Mouse (Mus musculus) forebrain, embryonic 15.5 days (tissue): ENCODE results near the gene Polr2h. TPM values are rescaled to one million over a fixed set of nuclear protein-coding genes. Genes with fewer than 3 reads are reported as not detected.

Experiments used
- ATAC-seq: fragments of 200-750 bp; cut with Nextera tagmentation; replicated peaks from 2 replicates; pipeline ENCODE4 v1.8.0; 2017; ENCODE audit warnings: mild to moderate bottlenecking, moderate TSS enrichment, moderate library complexity
- H3K27ac ChIP-seq: fragments of 300-500 bp; sonication (generic); replicated peaks from 2 replicates; pipeline ENCODE4 v1.5.1; 2015; ENCODE audit warnings: mild to moderate bottlenecking, inconsistent platforms
- H3K27me3 ChIP-seq: fragments of 300-500 bp; sonication (generic); 2 replicates; pipeline ENCODE4 v1.6.1; 2015; ENCODE audit warnings: inconsistent platforms
- H3K36me3 ChIP-seq: fragments of 300-500 bp; sonication (generic); 2 replicates; pipeline ENCODE4 v1.6.1; 2015; ENCODE audit warnings: mild to moderate bottlenecking, inconsistent platforms
- H3K4me1 ChIP-seq: fragments of 300-500 bp; sonication (generic); 2 replicates; pipeline ENCODE4 v1.6.1; 2015; ENCODE audit warnings: inconsistent platforms
- H3K4me2 ChIP-seq: fragments of 300-500 bp; sonication (generic); replicated peaks from 2 replicates; pipeline ENCODE4 v1.6.1; 2015; ENCODE audit warnings: mild to moderate bottlenecking, inconsistent platforms
- H3K4me3 ChIP-seq: fragments of 300-500 bp; sonication (generic); 2 replicates; pipeline ENCODE4 v1.5.1; 2015; ENCODE audit warnings: mild to moderate bottlenecking, inconsistent platforms
- H3K9ac ChIP-seq: fragments of 300-500 bp; sonication (generic); replicated peaks from 2 replicates; pipeline ENCODE4 v1.6.1; 2015; ENCODE audit warnings: mild to moderate bottlenecking, inconsistent platforms
- H3K9me3 ChIP-seq: fragments of 300-500 bp; sonication (generic); 2 replicates; pipeline ENCODE4 v1.6.1; 2016; ENCODE audit warnings: inconsistent platforms
- WGBS: fragments of 180-500 bp; shearing (Covaris S2); methylation state at CpG from one replicate; pipeline ENCODE4 v1.1.7; 2015; ENCODE audit warnings: mixed read lengths; 5-methylcytosine and 5-hydroxymethylcytosine counted together
- polyA plus RNA-seq: library from polyadenylated mRNA; unstranded; fragments of >200 nt; fragmentation: Nextera tagmentation; extraction: Ambion mirVana; gene quantifications from 2 replicates; pipeline ENCODE4 v1.2.1, GENCODE M21; 2015

The Polr2h gene
- polyA plus RNA-seq, 1 experiment from 2014 or later, result 86.4 TPM

DNA sequence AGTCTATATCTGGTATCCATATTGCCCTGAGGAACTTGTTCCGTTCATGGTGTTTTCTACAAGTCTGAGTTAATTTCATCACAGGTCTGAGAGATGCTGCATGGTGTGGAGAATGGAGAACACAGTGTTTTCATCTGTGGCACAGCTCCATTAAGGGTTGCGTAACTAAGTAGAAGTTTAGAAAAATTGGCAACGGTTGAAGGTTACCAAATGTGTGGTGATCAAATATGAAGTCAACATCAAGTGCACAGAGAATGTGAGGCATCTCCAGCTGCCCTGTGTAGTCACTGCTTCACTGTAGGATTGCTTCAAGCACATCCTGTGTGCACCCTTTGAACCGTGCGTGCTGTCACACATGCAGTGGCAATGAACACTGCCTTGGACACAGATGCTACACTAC is 38.6 kb downstream of the Polr2h start:
- WGBS, result 95% methylated on average over 5 of the region's 5 CpGs
- Histone ChIP-seq H3K9me3 (no peaks in the 10 kb centered on the region), H3K27me3 (no peaks in the 10 kb centered on the region), H3K9ac (no peak overlapping the region), H3K4me3 (no peak overlapping the region), H3K4me2 (no peak overlapping the region), H3K27ac (no peak overlapping the region), H3K4me1 (no peaks in the 10 kb centered on the region), H3K36me3 (no peaks in the 10 kb centered on the region)
- no peak for ATAC-seq

DNA sequence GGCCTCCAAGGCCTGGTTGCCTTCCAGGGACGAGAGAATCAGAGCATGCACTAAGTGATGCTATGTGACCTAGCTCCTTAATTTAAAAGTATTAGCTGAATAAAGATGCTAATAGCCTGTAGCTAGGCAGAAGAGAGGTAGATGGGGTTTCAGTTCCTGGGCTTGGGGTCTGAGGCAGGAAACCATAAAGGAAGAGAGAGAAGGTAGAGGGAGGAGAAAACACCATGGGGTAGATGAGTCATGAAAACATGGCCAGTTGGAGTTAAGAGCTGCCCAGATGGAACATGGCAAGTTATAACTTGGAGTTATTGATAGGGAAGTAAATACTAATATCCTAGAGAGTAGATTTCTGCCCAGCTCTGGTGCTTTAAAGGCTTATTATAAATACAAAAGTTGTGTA is 39.9 kb downstream of the Polr2h start:
- no peaks in the 10 kb centered on the region for H3K4me1 ChIP-seq
- no peaks in the 10 kb centered on the region for H3K9me3 ChIP-seq
- H3K9ac ChIP-seq, result no peak overlapping the region
- no peak overlapping the region for H3K27ac ChIP-seq
- H3K27me3 ChIP-seq, result no peaks in the 10 kb centered on the region
- WGBS, result 78% methylated on average over 1 of the region's 1 CpGs
- no peak for ATAC-seq
- H3K4me3 ChIP-seq, result no peak overlapping the region
- H3K36me3 ChIP-seq, result no peaks in the 10 kb centered on the region
- no peak overlapping the region for H3K4me2 ChIP-seq

DNA sequence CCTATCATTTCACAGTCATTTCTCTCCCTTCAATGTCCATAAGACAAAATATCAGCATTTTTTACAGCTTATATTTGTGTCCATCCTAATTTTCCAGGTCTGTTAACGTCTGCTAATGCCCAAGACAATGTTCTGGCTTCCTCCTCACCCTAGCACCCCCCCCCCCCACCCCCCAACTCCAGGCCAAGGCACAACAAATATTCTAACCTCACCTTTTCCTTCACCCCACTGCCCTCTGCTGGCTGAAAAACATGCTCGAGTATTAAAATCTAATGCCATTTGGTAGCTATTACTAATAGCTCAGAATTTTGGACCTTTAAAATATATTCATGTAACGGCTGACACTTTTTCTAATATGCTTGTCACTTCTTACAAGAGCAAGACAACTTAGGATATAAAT is 44.2 kb downstream of the Polr2h start:
- H3K27me3 ChIP-seq, result no peaks in the 10 kb centered on the region
- no peak for ATAC-seq
- H3K27ac ChIP-seq, result no peak overlapping the region
- 8% methylated on average over 3 of the region's 3 CpGs for WGBS
- H3K36me3 ChIP-seq, result no peaks in the 10 kb centered on the region
- no peaks in the 10 kb centered on the region for H3K9me3 ChIP-seq
- no peak overlapping the region for H3K4me2 ChIP-seq
- H3K9ac ChIP-seq, result no peak overlapping the region
- no peaks in the 10 kb centered on the region for H3K4me1 ChIP-seq
- no peak overlapping the region for H3K4me3 ChIP-seq

DNA sequence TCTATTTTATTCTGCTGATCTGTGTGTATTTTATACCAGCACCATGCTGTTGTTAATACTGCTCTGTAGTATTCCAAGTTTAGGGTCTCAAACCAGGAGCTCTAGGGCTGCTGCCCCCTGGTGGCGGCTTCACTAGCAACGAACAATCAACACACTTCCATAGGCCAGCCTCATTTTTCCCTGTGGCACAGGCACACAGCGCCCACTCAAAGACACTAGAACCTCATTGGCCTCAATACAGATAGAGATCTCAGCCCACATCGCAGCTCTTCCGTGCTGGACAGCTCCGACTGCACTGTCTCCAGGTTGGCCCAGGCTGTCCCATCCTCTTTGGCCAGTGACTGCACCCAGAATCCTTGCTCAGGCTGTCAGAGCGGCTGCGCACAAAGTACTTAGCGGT is 47.8 kb downstream of the Polr2h start:
- Histone ChIP-seq H3K9me3 (no peaks in the 10 kb centered on the region), H3K4me3 (no peak overlapping the region), H3K4me1 (no peaks in the 10 kb centered on the region), H3K36me3 (no peaks in the 10 kb centered on the region), H3K27me3 (no peaks in the 10 kb centered on the region), H3K4me2 (no peak overlapping the region), H3K27ac (no peak overlapping the region), H3K9ac (no peak overlapping the region)
- ATAC-seq, result no peak
- 53% methylated on average over 9 of the region's 9 CpGs for WGBS

Other genes with a start within 250 kb of the Polr2h start
- gene Eif2b5, start 218.8 kb upstream of the Polr2h start, polyA plus RNA-seq, result 96.8 and 98.9 TPM in 2 replicates
- gene Dvl3, start 200.7 kb upstream of the Polr2h start, polyA plus RNA-seq, result 33.3 and 33.7 TPM in 2 replicates
- 1,124 and 1,145 TPM in 2 replicates for gene Ap2m1, start 182.2 kb upstream of the Polr2h start, polyA plus RNA-seq
- gene Abcf3, start 169.1 kb upstream of the Polr2h start, polyA plus RNA-seq, result 74.0 and 74.5 TPM in 2 replicates
- 4.3 and 5.3 TPM in 2 replicates for gene Vwa5b2, start 128.2 kb upstream of the Polr2h start, polyA plus RNA-seq
- gene Eef1akmt4, start 106.1 kb upstream of the Polr2h start, polyA plus RNA-seq, result 16.3 and 18.9 TPM in 2 replicates
- gene Gm49333, start 106.1 kb upstream of the Polr2h start, polyA plus RNA-seq, result not detected in 2 replicates
- 30.5 and 34.0 TPM in 2 replicates for gene Alg3, start 105.9 kb upstream of the Polr2h start, polyA plus RNA-seq
- 19.2 and 20.9 TPM in 2 replicates for gene Camk2n2, start 96.4 kb upstream of the Polr2h start, polyA plus RNA-seq
- 11.9 and 12.7 TPM in 2 replicates for gene Ece2, start 87.8 kb upstream of the Polr2h start, polyA plus RNA-seq
- gene Psmd2, start 66.0 kb upstream of the Polr2h start, polyA plus RNA-seq, result 379 and 388 TPM in 2 replicates
- gene Eif4g1, start 49.4 kb upstream of the Polr2h start, polyA plus RNA-seq, result 137 and 140 TPM in 2 replicates
- gene Fam131a, start 24.4 kb upstream of the Polr2h start, polyA plus RNA-seq, result 51.8 and 54.4 TPM in 2 replicates
- gene Clcn2, start 81 bp downstream of the Polr2h start, polyA plus RNA-seq, result 19.2 and 19.8 TPM in 2 replicates
- 3.5 and 3.7 TPM in 2 replicates for gene Chrd, start 15.5 kb downstream of the Polr2h start, polyA plus RNA-seq
- gene Thpo, start 16.8 kb downstream of the Polr2h start, polyA plus RNA-seq, result 0.80 and 0.91 TPM in 2 replicates